Mouse (Mus musculus): Measurements from ENCODE around the gene Cav1. TPM values are rescaled to one million over a fixed set of nuclear protein-coding genes. Genes with fewer than 3 reads are reported as not detected.

Cav1 gene
- polyA plus RNA-seq, 1 experiment, result 9.4 TPM

GRCm38 (mm10) chr6:17374326-17374725 is 68.2 kb downstream of the Cav1 start:
- Histone ChIP-seq H3K27ac (ENCODE audit: control insufficient read depth, insufficient read depth, low read depth, low read length, poor library complexity) (no peak overlapping the region), H3K4me1 (ENCODE audit: control insufficient read depth, insufficient read depth, low read length) (no peaks in the 10 kb centered on the region), H3K4me3 (replicated peaks; ENCODE audit: control insufficient read depth, low read depth, low read length) (no peak overlapping the region)
- TF ChIP-seq CTCF (IDR thresholded peaks at IDR 0.05; ENCODE audit: control insufficient read depth, insufficient read depth, low read length) (no peak), POLR2A (IDR thresholded peaks at IDR 0.05; ENCODE audit: borderline replicate concordance, control insufficient read depth, low read depth, low read length) (no peak)
- 80% methylated on average over 5 of the region's 5 CpGs for WGBS

- TF ChIP-seq CTCF (IDR thresholded peaks at IDR 0.05; ENCODE audit: control insufficient read depth, insufficient read depth, low read length) (no peak), POLR2A (IDR thresholded peaks at IDR 0.05; ENCODE audit: borderline replicate concordance, control insufficient read depth, low read depth, low read length) (no peak)
- 70% methylated on average over 2 of the region's 2 CpGs for WGBS
- H3K27ac ChIP-seq (ENCODE audit: control insufficient read depth, insufficient read depth, low read depth, low read length, poor library complexity), result no peak overlapping the region
- no peak overlapping the region for H3K4me3 ChIP-seq (replicated peaks; ENCODE audit: control insufficient read depth, low read depth, low read length)
- no peaks in the 10 kb centered on the region for H3K4me1 ChIP-seq (ENCODE audit: control insufficient read depth, insufficient read depth, low read length)
These were observed 71.2 kb downstream of the Cav1 start for GRCm38 (mm10) chr6:17377371-17377770.

- no peak overlapping the region for H3K27ac ChIP-seq (ENCODE audit: control insufficient read depth, insufficient read depth, low read depth, low read length, poor library complexity)
- 64% methylated on average over 3 of the region's 3 CpGs for WGBS
- H3K4me1 ChIP-seq (ENCODE audit: control insufficient read depth, insufficient read depth, low read length), result no peaks in the 10 kb centered on the region
- no peak overlapping the region for H3K4me3 ChIP-seq (replicated peaks; ENCODE audit: control insufficient read depth, low read depth, low read length)
- TF ChIP-seq POLR2A (IDR thresholded peaks at IDR 0.05; ENCODE audit: borderline replicate concordance, control insufficient read depth, low read depth, low read length) (no peak), CTCF (IDR thresholded peaks at IDR 0.05; ENCODE audit: control insufficient read depth, insufficient read depth, low read length) (no peak)
These were observed 74.0 kb downstream of the Cav1 start for GRCm38 (mm10) chr6:17380102-17380501.

DNA sequence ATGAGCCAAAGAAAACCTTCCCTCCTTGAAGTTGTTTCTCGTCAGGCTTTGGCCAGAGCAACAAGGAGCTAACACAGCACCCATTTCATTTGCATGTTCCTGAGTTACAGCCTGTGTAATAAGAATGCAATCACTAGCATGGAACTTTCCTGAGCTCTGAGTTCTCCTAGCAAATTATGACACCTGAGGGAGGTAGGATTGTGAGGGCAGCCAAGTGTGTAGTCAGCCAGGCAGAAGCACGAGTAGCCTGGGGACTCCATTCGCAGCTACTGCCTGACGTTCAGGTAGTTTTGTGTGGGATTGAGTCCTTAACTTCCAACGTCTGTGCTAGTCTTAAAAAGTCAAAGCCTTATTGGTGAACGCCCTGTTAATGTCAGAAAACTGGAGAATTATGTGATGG is 75.6 kb downstream of the Cav1 start:
- 75% methylated on average over 6 of the region's 6 CpGs for WGBS
- Histone ChIP-seq H3K27ac (ENCODE audit: control insufficient read depth, insufficient read depth, low read depth, low read length, poor library complexity) (no peak overlapping the region), H3K4me3 (replicated peaks; ENCODE audit: control insufficient read depth, low read depth, low read length) (no peak overlapping the region), H3K4me1 (ENCODE audit: control insufficient read depth, insufficient read depth, low read length) (no peaks in the 10 kb centered on the region)
- TF ChIP-seq CTCF (IDR thresholded peaks at IDR 0.05; ENCODE audit: control insufficient read depth, insufficient read depth, low read length) (no peak), POLR2A (IDR thresholded peaks at IDR 0.05; ENCODE audit: borderline replicate concordance, control insufficient read depth, low read depth, low read length) (no peak)

DNA sequence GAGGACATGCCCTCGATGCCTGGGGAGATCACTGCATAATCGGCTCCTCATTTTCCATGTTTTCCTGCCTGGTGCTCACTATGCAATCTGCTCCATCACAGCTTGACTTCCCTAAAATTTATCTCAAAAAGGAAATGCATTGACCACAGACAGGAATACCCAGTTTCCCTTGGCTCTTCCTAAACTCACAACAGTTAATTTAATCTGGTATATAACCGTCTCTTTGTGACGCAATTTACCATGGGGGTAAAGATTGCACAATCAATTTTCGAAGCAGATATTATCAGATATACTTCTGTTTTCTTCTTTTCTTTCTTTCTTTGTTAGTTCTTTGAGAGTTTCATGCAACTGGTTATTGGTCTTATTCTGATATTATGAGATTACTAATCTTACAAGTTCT is 79.4 kb downstream of the Cav1 start:
- 16% methylated on average over 5 of the region's 5 CpGs for WGBS
- H3K4me3 ChIP-seq (replicated peaks; ENCODE audit: control insufficient read depth, low read depth, low read length), result no peak overlapping the region
- H3K4me1 ChIP-seq (ENCODE audit: control insufficient read depth, insufficient read depth, low read length), result no peaks in the 10 kb centered on the region
- no peak overlapping the region for H3K27ac ChIP-seq (ENCODE audit: control insufficient read depth, insufficient read depth, low read depth, low read length, poor library complexity)
- TF ChIP-seq CTCF (IDR thresholded peaks at IDR 0.05; ENCODE audit: control insufficient read depth, insufficient read depth, low read length) (no peak), POLR2A (IDR thresholded peaks at IDR 0.05; ENCODE audit: borderline replicate concordance, control insufficient read depth, low read depth, low read length) (no peak)

DNA sequence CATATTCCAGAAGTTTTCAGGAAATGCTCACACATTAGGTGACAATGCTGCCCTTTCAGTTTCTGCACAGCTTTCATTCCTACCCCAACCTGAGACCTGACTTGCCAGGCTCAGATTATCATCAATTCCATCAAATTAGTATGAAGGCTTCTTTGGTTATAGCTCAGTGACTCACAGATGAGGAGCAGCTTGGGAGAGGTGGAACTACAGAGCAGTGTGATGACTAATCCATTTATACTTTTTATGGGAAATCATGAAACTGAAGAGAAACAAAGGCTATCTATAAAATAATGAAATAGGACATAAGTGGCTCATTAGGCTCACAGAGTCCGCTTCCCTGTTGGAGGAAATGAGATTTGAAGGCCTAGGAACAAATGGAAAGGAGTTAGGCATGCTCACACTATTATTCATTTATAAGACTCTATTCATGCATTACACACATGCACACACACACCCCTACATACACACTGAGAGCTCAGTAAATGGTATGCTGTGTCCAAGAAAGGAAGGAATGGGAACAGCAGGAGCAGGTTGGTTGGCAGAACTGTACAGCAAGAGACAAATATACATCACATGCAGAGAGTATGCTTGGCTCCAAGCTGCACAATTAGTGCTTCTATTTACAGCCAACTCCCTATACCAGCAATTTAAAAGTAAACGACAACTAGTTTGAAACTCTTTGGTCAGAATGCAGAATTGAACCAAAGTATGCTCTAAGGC is 82.0 kb downstream of the Cav1 start:
- H3K27ac ChIP-seq (ENCODE audit: control insufficient read depth, insufficient read depth, low read depth, low read length, poor library complexity), result no peak overlapping the region
- no peaks in the 10 kb centered on the region for H3K4me1 ChIP-seq (ENCODE audit: control insufficient read depth, insufficient read depth, low read length)
- H3K4me3 ChIP-seq (replicated peaks; ENCODE audit: control insufficient read depth, low read depth, low read length), result no peak overlapping the region
- 81% methylated on average over 2 of the region's 2 CpGs for WGBS
- no peak for TF ChIP-seq CTCF (IDR thresholded peaks at IDR 0.05; ENCODE audit: control insufficient read depth, insufficient read depth, low read length)
- no peak for TF ChIP-seq POLR2A (IDR thresholded peaks at IDR 0.05; ENCODE audit: borderline replicate concordance, control insufficient read depth, low read depth, low read length)

Other genes with a start within 250 kb of the Cav1 start
- gene Tes, start 241.2 kb upstream of the Cav1 start, polyA plus RNA-seq (2011; ENCODE audit: insufficient read depth, insufficient read length, low replicate concordance, missing spikeins), result 2.3 and 11.7 TPM in 2 replicates
- 0.83 and 3.0 TPM in 2 replicates for gene Cav2, start 25.1 kb upstream of the Cav1 start, polyA plus RNA-seq (2011; ENCODE audit: insufficient read depth, insufficient read length, low replicate concordance, missing spikeins)
- gene Met, start 157.5 kb downstream of the Cav1 start, polyA plus RNA-seq (2011; ENCODE audit: insufficient read depth, insufficient read length, low replicate concordance, missing spikeins), result 0.66 and 5.3 TPM in 2 replicates

All from bone marrow, adult 2 months (tissue).